Mouse (Mus musculus): ENCODE measurements around the gene 5031439G07Rik. TPM values are rescaled to one million over a fixed set of nuclear protein-coding genes. Genes with fewer than 3 reads are reported as not detected.

Gene 5031439G07Rik
- polyA plus RNA-seq, 1 experiment = 23.2 TPM

DNA sequence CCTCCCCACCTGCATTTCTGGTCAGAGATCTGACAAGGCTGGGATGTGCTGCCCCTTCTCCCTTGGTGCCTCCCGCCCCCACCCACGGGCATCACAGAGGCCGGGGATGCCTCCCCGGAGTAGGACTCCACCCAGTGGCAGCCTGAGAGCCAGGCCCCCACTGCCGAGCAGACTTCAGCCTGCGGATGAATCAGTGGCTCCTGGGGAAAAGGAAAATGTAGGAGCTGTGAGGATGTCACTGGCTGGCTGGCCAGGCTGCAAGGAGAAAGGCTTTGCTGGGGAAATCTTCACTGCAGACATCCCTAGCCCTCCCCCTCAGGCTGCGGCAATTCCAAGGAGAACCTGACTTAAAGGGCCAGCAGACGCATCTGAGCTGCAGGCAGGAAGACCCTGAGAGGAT lies 27.7 kb downstream of the 5031439G07Rik start:
- 53% methylated on average over 8 of the region's 8 CpGs for WGBS
- no peak overlapping the region for H3K4me3 ChIP-seq (replicated peaks; ENCODE audit: extremely low read depth, low read depth, low read length)
- no peaks in the 10 kb centered on the region for H3K4me1 ChIP-seq (ENCODE audit: control insufficient read depth, insufficient read depth, low read length)
- TF ChIP-seq CTCF (IDR thresholded peaks at IDR 0.05; ENCODE audit: insufficient read depth, low read length) = no peak
- no peak for TF ChIP-seq POLR2A (IDR thresholded peaks at IDR 0.05; ENCODE audit: borderline replicate concordance, extremely low read depth, low read depth, low read length)
- no peak for DNase-seq

DNA sequence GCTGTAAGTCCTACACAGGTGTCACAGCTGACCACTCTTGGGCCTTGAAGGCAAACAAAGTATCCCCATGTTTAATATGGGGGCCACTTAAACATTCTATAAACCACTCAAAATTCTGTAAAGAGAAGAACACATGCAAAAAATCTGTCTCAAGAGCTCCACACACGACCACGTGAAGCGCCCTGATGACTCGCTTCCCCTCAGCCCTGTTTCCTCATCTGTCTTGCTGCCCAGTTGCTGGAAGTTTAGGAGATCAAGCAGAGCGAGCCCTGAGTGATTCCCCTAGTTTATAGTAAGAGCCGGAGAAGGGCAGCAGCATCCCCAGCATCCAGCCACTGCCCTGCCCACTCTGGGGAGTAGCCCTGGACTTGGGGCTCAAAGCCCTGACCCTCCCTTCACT lies 28.5 kb downstream of the 5031439G07Rik start:
- no peak for TF ChIP-seq CTCF (IDR thresholded peaks at IDR 0.05; ENCODE audit: insufficient read depth, low read length)
- no peak for TF ChIP-seq POLR2A (IDR thresholded peaks at IDR 0.05; ENCODE audit: borderline replicate concordance, extremely low read depth, low read depth, low read length)
- 61% methylated on average over 6 of the region's 6 CpGs for WGBS
- H3K4me3 ChIP-seq (replicated peaks; ENCODE audit: extremely low read depth, low read depth, low read length) = no peak overlapping the region

DNA sequence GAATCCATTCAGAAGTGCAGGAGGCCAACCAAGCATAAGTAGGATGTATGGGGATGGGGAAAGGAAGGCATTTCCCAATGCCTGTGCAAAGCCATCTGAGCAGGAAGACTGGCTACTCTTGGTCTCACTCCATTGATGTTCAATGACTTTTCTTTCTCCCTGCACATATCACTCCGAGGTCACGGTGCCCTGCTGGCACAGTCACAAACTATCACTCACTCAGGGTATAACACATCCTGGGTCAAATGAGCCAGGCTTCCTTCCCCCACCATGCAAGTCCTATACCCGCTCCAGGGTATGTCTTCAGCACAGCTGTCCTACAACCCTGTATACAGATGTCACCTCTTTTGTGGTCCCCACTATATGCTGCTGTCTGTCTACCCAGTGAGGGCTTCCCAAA lies 30.0 kb downstream of the 5031439G07Rik start:
- WGBS = 88% methylated on average over 3 of the region's 3 CpGs
- H3K4me1 ChIP-seq (ENCODE audit: control insufficient read depth, insufficient read depth, low read length) = no peaks in the 10 kb centered on the region
- no peak overlapping the region for H3K4me3 ChIP-seq (replicated peaks; ENCODE audit: extremely low read depth, low read depth, low read length)
- TF ChIP-seq POLR2A (IDR thresholded peaks at IDR 0.05; ENCODE audit: borderline replicate concordance, extremely low read depth, low read depth, low read length) (no peak), CTCF (IDR thresholded peaks at IDR 0.05; ENCODE audit: insufficient read depth, low read length) (no peak)
- DNase-seq = no peak

More for the DNA sequence above, 28.5 kb downstream of the 5031439G07Rik start:
- H3K4me1 ChIP-seq (ENCODE audit: control insufficient read depth, insufficient read depth, low read length) = no peaks in the 10 kb centered on the region
- DNase-seq = no peak

DNA sequence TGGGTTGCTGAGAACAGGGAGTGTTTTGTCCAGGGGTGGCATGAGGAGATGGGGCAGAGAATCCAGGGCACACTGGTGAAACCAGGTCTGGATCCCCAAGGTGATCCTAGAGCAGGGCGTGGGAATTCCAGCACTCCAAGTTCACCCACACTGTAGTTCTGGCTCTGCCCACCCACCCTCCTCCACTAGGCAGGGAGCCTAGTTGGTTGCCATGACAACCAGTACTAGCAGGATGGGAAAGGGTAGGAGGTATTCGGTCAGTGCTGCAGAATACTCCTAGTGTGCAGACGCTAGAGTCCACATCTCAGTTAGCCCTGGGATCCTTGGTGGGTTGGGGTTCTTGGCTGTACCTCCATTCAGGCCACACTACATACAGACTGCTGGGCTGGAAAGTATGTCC lies 30.5 kb downstream of the 5031439G07Rik start:
- Histone ChIP-seq H3K4me1 (ENCODE audit: control insufficient read depth, insufficient read depth, low read length) (no peaks in the 10 kb centered on the region), H3K4me3 (replicated peaks; ENCODE audit: extremely low read depth, low read depth, low read length) (no peak overlapping the region)
- 66% methylated on average over 3 of the region's 3 CpGs for whole genome bisulfite sequencing
- DNase-seq = no peak
- TF ChIP-seq POLR2A (IDR thresholded peaks at IDR 0.05; ENCODE audit: borderline replicate concordance, extremely low read depth, low read depth, low read length) (no peak), CTCF (IDR thresholded peaks at IDR 0.05; ENCODE audit: insufficient read depth, low read length) (no peak)

DNA sequence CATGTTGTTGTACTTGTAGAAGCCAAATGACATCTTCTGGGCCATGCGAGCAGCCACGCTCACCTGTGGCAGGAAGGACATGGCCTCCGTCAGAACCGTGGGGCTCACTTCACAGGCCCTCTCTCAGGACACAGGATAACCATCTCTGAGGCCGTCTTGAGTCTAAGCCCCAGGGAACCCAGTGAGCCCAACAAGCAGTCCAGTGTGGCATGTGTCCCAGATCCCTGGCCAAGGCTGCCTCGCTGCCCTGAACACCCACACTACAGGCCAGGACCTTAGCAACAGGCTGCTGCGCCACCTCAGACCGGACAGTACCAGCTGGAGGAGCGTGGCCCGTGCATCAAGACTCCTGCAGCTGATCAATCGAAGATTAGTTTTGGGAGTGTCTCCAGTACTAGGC lies 35.1 kb downstream of the 5031439G07Rik start:
- H3K4me3 ChIP-seq (replicated peaks; ENCODE audit: extremely low read depth, low read depth, low read length) = no peak overlapping the region
- H3K4me1 ChIP-seq (ENCODE audit: control insufficient read depth, insufficient read depth, low read length) = no peaks in the 10 kb centered on the region
- TF ChIP-seq POLR2A (IDR thresholded peaks at IDR 0.05; ENCODE audit: borderline replicate concordance, extremely low read depth, low read depth, low read length) (no peak), CTCF (IDR thresholded peaks at IDR 0.05; ENCODE audit: insufficient read depth, low read length) (no peak)
- DNase-seq = no peak
- 92% methylated on average over 11 of the region's 11 CpGs for WGBS

DNA sequence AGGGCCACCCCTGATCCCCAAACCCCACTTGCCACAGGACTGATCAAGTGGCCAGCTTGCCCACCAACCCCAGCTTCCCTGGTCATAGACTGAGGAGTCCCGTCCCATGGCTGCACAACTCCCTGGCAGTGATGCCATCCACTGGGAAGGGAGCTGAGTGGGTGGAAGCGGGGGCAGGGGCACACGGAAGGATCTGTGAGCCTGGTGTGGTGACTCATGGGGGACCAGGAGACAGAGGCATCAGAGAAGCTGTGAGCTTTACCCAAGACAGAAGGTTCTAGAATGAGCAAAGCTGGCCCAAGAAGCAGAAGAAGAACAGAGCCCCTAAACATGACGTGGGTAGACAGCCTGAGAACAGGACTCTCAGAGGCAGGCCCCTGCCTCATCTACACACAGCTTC lies 38.3 kb downstream of the 5031439G07Rik start:
- TF ChIP-seq CTCF (IDR thresholded peaks at IDR 0.05; ENCODE audit: insufficient read depth, low read length) (no peak), POLR2A (IDR thresholded peaks at IDR 0.05; ENCODE audit: borderline replicate concordance, extremely low read depth, low read depth, low read length) (no peak)
- H3K4me3 ChIP-seq (replicated peaks; ENCODE audit: extremely low read depth, low read depth, low read length) = no peak overlapping the region
- WGBS = 94% methylated on average over 4 of the region's 4 CpGs
- no peak for DNase-seq
- H3K4me1 ChIP-seq (ENCODE audit: control insufficient read depth, insufficient read depth, low read length) = no peaks in the 10 kb centered on the region

DNA sequence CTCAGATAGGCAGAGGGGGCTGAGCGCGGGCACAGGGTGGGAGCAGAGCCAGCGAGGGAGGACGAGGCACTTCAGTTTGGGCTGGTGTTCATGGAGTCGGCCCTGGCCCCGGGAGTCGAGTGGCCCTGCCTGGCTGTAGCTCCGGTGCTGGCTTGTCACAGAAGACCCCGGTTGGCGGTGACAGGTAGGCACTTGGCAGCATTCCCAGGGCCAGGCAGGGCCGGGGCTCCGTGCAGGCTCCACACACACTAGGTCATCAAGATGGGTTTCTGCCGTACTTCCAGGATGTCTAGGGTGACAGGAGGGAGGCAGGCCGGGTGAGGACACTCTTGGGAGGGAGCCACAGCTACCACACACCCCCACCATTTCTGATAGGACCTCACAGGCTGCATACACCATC lies 39.4 kb downstream of the 5031439G07Rik start:
- TF ChIP-seq CTCF (IDR thresholded peaks at IDR 0.05; ENCODE audit: insufficient read depth, low read length) (no peak), POLR2A (IDR thresholded peaks at IDR 0.05; ENCODE audit: borderline replicate concordance, extremely low read depth, low read depth, low read length) (no peak)
- H3K4me3 ChIP-seq (replicated peaks; ENCODE audit: extremely low read depth, low read depth, low read length) = no peak overlapping the region
- no peak for DNase-seq
- 78% methylated on average over 14 of the region's 14 CpGs for WGBS
- H3K4me1 ChIP-seq (ENCODE audit: control insufficient read depth, insufficient read depth, low read length) = no peaks in the 10 kb centered on the region

DNA sequence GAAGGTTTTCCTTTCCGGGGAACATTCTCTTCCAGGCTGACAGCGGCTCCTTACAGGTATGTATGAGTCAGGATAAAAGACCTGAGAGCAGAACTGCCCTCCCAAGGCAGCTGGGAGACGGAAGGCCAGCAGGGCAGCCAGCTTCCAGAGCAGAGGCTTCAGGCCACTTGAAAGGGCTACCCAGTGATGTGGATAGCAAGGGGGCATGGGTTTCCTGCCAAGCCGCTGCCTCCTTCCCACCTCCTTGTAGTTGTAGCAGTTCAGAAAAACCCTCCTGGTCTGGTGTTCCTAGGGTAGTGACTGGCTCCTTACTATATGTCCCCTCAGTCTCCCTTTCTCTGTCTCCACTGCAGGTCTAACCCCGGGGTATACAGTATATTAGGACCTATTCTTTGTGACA lies 44.0 kb downstream of the 5031439G07Rik start:
- TF ChIP-seq POLR2A (IDR thresholded peaks at IDR 0.05; ENCODE audit: borderline replicate concordance, extremely low read depth, low read depth, low read length) = no peak
- no peak for TF ChIP-seq CTCF (IDR thresholded peaks at IDR 0.05; ENCODE audit: insufficient read depth, low read length)
- peaks cover 2% of the 10 kb centered on the region; the same call in 1 of the 2 replicates for H3K4me1 ChIP-seq (ENCODE audit: control insufficient read depth, insufficient read depth, low read length)
- 80% methylated on average over 5 of the region's 5 CpGs for WGBS
- no peak overlapping the region for H3K4me3 ChIP-seq (replicated peaks; ENCODE audit: extremely low read depth, low read depth, low read length)
- DNase-seq = no peak

DNA sequence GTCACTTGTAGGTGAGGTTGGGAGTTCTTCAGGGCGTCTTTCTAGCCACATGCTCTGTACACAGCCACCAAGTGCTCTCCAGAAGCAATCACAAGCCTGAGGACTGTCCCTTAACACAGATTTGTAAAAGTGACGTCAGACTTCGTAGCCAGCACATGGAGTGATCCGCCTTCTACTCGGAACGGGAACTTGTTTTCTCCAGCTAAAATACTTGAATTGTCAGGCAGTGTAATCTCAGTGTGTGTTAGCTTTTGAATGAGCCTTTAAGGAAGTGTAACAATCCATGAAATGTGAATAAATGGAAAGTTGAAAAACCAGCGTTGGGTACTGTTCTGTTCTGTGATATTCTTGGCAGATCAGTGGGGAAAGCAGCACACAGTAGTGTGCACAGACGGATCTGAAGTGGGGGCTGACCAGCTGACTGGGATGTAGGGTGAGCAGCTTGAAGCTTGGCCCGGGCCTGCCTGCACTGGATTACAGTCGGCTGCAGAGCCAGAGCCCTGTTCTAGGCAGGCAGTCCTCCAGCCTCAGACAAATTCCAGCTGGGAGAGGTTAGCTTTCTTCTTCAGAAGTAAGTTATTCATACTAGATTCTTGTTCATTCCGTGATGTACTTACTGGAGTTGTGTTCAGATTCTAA lies 45.6 kb downstream of the 5031439G07Rik start:
- no peak for DNase-seq
- 50% methylated on average over 11 of the region's 11 CpGs for WGBS
- no peak for TF ChIP-seq CTCF (IDR thresholded peaks at IDR 0.05; ENCODE audit: insufficient read depth, low read length)

DNA sequence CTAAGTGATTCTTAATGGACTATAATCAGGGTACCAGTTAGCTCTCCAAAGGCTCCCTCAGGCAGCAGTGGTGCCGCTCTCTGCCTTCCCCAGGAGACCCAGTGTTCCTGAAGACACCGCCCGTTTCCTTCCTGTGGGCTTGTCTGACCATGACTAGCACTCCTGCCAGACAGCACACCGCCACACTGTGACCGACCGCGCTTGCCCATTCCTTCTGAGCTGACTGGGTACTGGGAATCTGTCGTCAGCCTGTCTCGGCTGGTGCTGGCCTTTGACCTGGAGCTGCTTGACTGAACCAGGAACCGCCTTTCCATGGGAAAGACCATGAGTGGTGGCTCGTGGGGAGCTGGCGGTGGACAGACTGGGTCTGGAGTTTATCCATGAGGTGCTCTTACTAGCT lies 48.2 kb downstream of the 5031439G07Rik start:
- Histone ChIP-seq H3K4me1 (ENCODE audit: control insufficient read depth, insufficient read depth, low read length) (peaks cover 2% of the 10 kb centered on the region; the same call in 1 of the 2 replicates), H3K4me3 (replicated peaks; ENCODE audit: extremely low read depth, low read depth, low read length) (no peak overlapping the region)
- 36% methylated on average over 12 of the region's 12 CpGs for WGBS
- TF ChIP-seq CTCF (IDR thresholded peaks at IDR 0.05; ENCODE audit: insufficient read depth, low read length) = no peak
- TF ChIP-seq POLR2A (IDR thresholded peaks at IDR 0.05; ENCODE audit: borderline replicate concordance, extremely low read depth, low read depth, low read length) = no peak
- DNase-seq = no peak

More for the DNA sequence above, 45.6 kb downstream of the 5031439G07Rik start:
- H3K4me1 ChIP-seq (ENCODE audit: control insufficient read depth, insufficient read depth, low read length) = peaks cover 2% of the 10 kb centered on the region; the same call in 1 of the 2 replicates
- no peak overlapping the region for H3K4me3 ChIP-seq (replicated peaks; ENCODE audit: extremely low read depth, low read depth, low read length)

All from lung, adult 2 months (tissue).